Mouse (Mus musculus) kidney, adult 11 months (tissue): ENCODE results near the gene Art4.

Experiments
- DNase-seq: peaks from one replicate; pipeline ENCODE4 v3.0.0; 2022

Art4 gene

GRCm38 (mm10) chr6:136865360-136865759, 7.8 kb upstream of the Art4 start:
- no peak for DNase-seq

GRCm38 (mm10) chr6:136861020-136861419, 3.5 kb upstream of the Art4 start:
- no peak for DNase-seq

GRCm38 (mm10) chr6:136858420-136858819, 887 bp upstream of the Art4 start:
- DNase-seq = no peak

GRCm38 (mm10) chr6:136857873-136858260, 334 bp upstream of the Art4 start:
- DNase-seq = peak; percentile 25

GRCm38 (mm10) chr6:136856071-136856636, 1.4 kb downstream of the Art4 start:
- no peak for DNase-seq

GRCm38 (mm10) chr6:136855183-136855582, 2.4 kb downstream of the Art4 start:
- DNase-seq = no peak

GRCm38 (mm10) chr6:136854361-136854781, 3.2 kb downstream of the Art4 start:
- no peak for DNase-seq

GRCm38 (mm10) chr6:136852762-136853161, 4.8 kb downstream of the Art4 start:
- no peak for DNase-seq

- DNase-seq = peak; percentile 41
These were observed 5.2 kb downstream of the Art4 start for GRCm38 (mm10) chr6:136852348-136852747.

GRCm38 (mm10) chr6:136850267-136850666, 7.3 kb downstream of the Art4 start:
- no peak for DNase-seq

- no peak for DNase-seq
These were observed 8.6 kb downstream of the Art4 start for GRCm38 (mm10) chr6:136848971-136849370.

GRCm38 (mm10) chr6:136848399-136848798, 9.1 kb downstream of the Art4 start:
- DNase-seq = no peak

GRCm38 (mm10) chr6:136847790-136848189, 9.7 kb downstream of the Art4 start:
- DNase-seq = peak; percentile 43

GRCm38 (mm10) chr6:136847267-136847666, 10.3 kb downstream of the Art4 start:
- DNase-seq = no peak

GRCm38 (mm10) chr6:136845706-136846480, 11.6 kb downstream of the Art4 start:
- DNase-seq = no peak

- no peak for DNase-seq
These were observed 12.6 kb downstream of the Art4 start for GRCm38 (mm10) chr6:136844903-136845302.

GRCm38 (mm10) chr6:136837323-136837722, 20.2 kb downstream of the Art4 start:
- no peak for DNase-seq

- no peak for DNase-seq
These were observed 22.2 kb downstream of the Art4 start, which contains the start of gene Smco3 for GRCm38 (mm10) chr6:136835352-136835751. Gene Smco3, minus strand, starts transcription at chr6:136835452.

- DNase-seq = no peak
These were observed 25.8 kb downstream of the Art4 start for GRCm38 (mm10) chr6:136831712-136832111.

GRCm38 (mm10) chr6:136828681-136829080, 28.9 kb downstream of the Art4 start:
- no peak for DNase-seq

- DNase-seq = peak; percentile 97
These were observed 29.5 kb downstream of the Art4 start, which contains the start of gene Wbp11 for GRCm38 (mm10) chr6:136827881-136828561. Gene Wbp11, minus strand, starts transcription at chr6:136828233.

GRCm38 (mm10) chr6:136827516-136827880, 30.0 kb downstream of the Art4 start, which contains the start of gene BC049715:
Gene BC049715, plus strand, starts transcription at chr6:136827626.
- DNase-seq = no peak

- DNase-seq = no peak
These were observed 30.4 kb downstream of the Art4 start for GRCm38 (mm10) chr6:136827116-136827515.

- DNase-seq = no peak
These were observed 32.5 kb downstream of the Art4 start for GRCm38 (mm10) chr6:136824987-136825386.
